Mouse (Mus musculus) bone marrow, adult 2 months (tissue): ENCODE results near the gene E030018B13Rik.

Experiments used
- CTCF ChIP-seq: fragments of 200-500 bp; IDR thresholded peaks from 2 replicates; pipeline ENCODE4 v1.5.1; 2011; ENCODE audit warnings: low read length, control low read depth; ENCODE audit not compliant: control insufficient read depth, insufficient read depth
- POLR2A ChIP-seq: fragments of 200-500 bp; IDR thresholded peaks from 2 replicates; pipeline ENCODE4 v1.6.1; 2011; ENCODE audit warnings: low read depth, mild to moderate bottlenecking, control low read depth, low read length, borderline replicate concordance; ENCODE audit not compliant: control insufficient read depth

- no peak for TF ChIP-seq POLR2A
- no peak for TF ChIP-seq CTCF
Measured at GRCm38 (mm10) chr7:63899925-63900324, 16.7 kb upstream of the E030018B13Rik start.
